Mouse (Mus musculus) limb, embryonic 13.5 days (tissue): Measurements from ENCODE around the gene Vmn1r21. TPM values are rescaled to one million over a fixed set of nuclear protein-coding genes. Genes with fewer than 3 reads are reported as not detected.

Source experiments
- ATAC-seq: fragments of 200-750 bp; cut with Nextera tagmentation; 2 replicates; pipeline ENCODE4 v1.8.0; 2017; ENCODE audit warnings: low read depth, moderate number of reproducible peaks, moderate TSS enrichment; ENCODE audit not compliant: low FRiP score
- H3K27ac ChIP-seq: fragments of 300-500 bp; sonication (generic); 2 replicates; pipeline ENCODE4 v1.5.1; 2015; ENCODE audit warnings: inconsistent platforms, mild to moderate bottlenecking, moderate library complexity
- H3K27me3 ChIP-seq: fragments of 300-500 bp; sonication (generic); 2 replicates; pipeline ENCODE4 v1.6.1; 2015; ENCODE audit warnings: mild to moderate bottlenecking, inconsistent platforms
- H3K36me3 ChIP-seq: fragments of 300-500 bp; sonication (generic); 2 replicates; pipeline ENCODE4 v1.6.1; 2015; ENCODE audit warnings: inconsistent platforms, mild to moderate bottlenecking, moderate library complexity
- H3K4me1 ChIP-seq: fragments of 300-500 bp; sonication (generic); 2 replicates; pipeline ENCODE4 v1.6.1; 2015; ENCODE audit warnings: inconsistent platforms
- H3K4me2 ChIP-seq: fragments of 300-500 bp; sonication (generic); replicated peaks from 2 replicates; pipeline ENCODE4 v1.6.1; 2015; ENCODE audit warnings: inconsistent platforms, mild to moderate bottlenecking, moderate library complexity
- H3K4me3 ChIP-seq: fragments of 300-500 bp; sonication (generic); 2 replicates; pipeline ENCODE4 v1.5.1; 2015; ENCODE audit warnings: moderate library complexity, mild to moderate bottlenecking, inconsistent platforms
- H3K9ac ChIP-seq: fragments of 300-500 bp; sonication (generic); 2 replicates; pipeline ENCODE4 v1.6.1; 2015; ENCODE audit warnings: mild to moderate bottlenecking, inconsistent platforms
- H3K9me3 ChIP-seq: fragments of 300-500 bp; sonication (generic); 2 replicates; pipeline ENCODE4 v1.6.1; 2016; ENCODE audit warnings: inconsistent platforms
- WGBS: fragments of 180-500 bp; shearing (Covaris S2); methylation state at CpG from one replicate; pipeline ENCODE4 v1.1.7; 2015; 5-methylcytosine and 5-hydroxymethylcytosine counted together
- polyA plus RNA-seq: library from polyadenylated mRNA; unstranded; fragments of >200 nt; fragmentation: Nextera tagmentation; extraction: Ambion mirVana; gene quantifications from 2 replicates; pipeline ENCODE4 v1.2.1, GENCODE M21; 2015

Gene Vmn1r21
- polyA plus RNA-seq, 1 experiment from 2014 or later, result not detected

DNA sequence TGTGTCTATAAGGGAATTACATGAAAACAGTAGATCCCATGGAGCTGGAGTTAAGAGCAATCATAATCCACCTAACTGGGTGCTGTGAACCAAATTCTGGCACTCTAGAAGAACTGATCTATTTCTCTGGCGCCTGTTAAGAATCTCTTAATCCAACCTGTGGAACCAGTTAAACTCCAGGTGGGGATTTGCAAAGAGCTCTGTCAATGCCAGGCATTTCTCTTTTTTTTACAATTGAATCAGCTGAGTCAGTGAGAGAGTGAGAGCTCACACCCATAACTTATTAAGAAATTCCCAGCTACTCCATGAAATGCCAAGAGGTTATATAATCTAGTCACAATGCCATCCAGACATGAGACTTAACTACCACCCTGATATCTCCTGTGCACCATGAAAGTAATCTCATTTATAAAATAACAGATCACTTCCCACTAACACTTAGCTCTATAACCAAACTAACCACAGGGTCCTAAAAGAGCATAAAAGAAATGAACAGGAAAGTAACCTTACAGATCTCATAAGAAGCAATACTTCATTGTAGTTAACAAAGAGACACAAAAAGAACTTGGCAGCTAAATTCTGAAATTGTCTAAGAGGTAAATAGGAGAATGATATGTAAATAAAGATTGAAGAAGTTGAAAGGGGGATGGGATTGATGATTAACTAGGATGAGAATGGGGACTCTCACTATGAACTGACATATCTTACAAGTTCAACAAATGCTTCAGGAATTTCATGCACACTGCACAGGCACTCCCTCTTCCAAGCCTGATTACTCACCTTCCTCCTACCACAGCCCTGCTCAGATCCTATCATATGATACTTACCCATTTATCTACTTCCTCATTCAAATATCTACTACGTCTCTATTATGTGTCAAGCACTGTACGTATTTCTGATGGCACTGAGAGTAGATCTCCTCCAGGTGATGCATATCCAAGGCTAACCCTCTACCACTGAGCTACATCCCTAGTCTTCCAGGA, 38.1 kb downstream of the Vmn1r21 start:
- 0 out of 2 replicates have a peak, but pooled peaks cover 4% of the 10 kb centered on the region for H3K4me1 ChIP-seq
- H3K9me3 ChIP-seq, result 0 out of 2 replicates have a peak, but pooled peaks cover 7% of the 10 kb centered on the region
- no peak overlapping the region for H3K4me2 ChIP-seq
- no peak for ATAC-seq
- no peak overlapping the region for H3K27ac ChIP-seq
- H3K9ac ChIP-seq, result no peak overlapping the region
- no peak overlapping the region for H3K4me3 ChIP-seq
- WGBS, result 80% methylated on average over 3 of the region's 3 CpGs
- H3K27me3 ChIP-seq, result no peaks in the 10 kb centered on the region
- H3K36me3 ChIP-seq, result peaks cover 9% of the 10 kb centered on the region; the same call in 1 of the 2 replicates

DNA sequence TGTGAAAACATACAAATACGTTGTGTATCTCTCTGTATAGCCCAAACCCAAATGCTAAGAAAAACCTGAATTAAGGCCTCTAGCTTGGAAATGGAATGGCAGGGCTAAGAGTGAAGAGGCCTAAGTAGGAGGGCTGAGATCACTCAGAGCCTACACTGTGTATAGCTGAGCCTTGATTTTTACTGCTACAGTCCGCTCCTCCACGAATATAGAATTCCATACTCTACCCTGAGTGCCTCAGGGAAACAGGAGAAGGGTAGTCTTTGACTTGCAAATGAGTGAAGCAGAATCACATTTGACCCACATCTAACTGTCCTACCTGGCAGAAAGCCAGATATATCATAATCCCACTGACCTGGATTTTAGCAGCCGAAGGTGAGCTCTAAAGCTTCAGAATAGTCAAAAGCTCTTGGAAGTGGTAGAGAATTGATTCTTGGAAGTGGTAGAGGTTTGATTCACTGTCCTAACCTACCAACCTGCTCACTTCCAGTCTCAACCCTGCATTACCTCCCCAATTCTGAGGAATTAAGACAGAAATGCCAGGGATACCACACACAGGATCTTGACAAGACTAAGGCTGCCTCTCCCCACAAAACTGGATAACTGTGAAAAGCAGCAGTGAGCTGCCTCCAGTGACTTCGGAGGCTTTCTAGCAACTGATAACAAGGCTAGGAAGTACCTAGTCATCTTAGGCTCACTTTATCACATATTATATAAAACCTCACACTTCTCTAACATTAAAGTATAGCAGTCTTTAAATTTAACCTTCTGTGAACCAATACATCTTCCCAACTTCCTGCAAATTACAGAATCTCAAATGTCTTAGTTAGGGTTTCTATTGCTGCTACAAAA, 44.7 kb downstream of the Vmn1r21 start:
- Histone ChIP-seq H3K9ac (no peak overlapping the region), H3K4me1 (no peaks in the 10 kb centered on the region), H3K4me3 (no peak overlapping the region), H3K9me3 (0 out of 2 replicates have a peak, but pooled peaks cover 7% of the 10 kb centered on the region), H3K4me2 (no peak overlapping the region), H3K27ac (no peak overlapping the region), H3K27me3 (no peaks in the 10 kb centered on the region), H3K36me3 (peaks cover 9% of the 10 kb centered on the region; the same call in 1 of the 2 replicates)
- 86% methylated on average over 5 of the region's 5 CpGs for WGBS
- ATAC-seq, result no peak

DNA sequence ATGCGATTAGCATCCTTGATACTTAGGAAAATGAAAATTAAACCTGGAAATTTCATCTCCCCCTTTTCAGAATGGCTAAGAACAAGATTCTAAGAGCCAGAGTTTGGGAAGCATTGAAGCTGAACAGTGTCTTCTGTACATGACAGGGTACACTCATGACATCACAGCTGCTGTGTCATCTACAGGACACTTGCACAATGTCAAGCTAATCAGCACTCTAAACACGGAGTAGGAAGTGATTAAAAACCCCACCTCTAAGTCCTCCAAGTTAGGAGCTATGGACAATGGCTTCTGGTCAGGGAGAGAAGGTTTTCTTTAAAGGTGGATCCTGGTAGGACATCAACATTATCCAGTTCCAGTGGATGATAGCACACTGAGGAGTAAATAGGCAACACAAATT, 47.0 kb downstream of the Vmn1r21 start:
- Histone ChIP-seq H3K36me3 (no peaks in the 10 kb centered on the region), H3K4me2 (no peak overlapping the region), H3K9me3 (no peaks in the 10 kb centered on the region), H3K27ac (no peak overlapping the region), H3K9ac (no peak overlapping the region), H3K4me1 (no peaks in the 10 kb centered on the region), H3K4me3 (no peak overlapping the region), H3K27me3 (no peaks in the 10 kb centered on the region)
- WGBS, result 78% methylated on average over 2 of the region's 2 CpGs
- ATAC-seq, result no peak

DNA sequence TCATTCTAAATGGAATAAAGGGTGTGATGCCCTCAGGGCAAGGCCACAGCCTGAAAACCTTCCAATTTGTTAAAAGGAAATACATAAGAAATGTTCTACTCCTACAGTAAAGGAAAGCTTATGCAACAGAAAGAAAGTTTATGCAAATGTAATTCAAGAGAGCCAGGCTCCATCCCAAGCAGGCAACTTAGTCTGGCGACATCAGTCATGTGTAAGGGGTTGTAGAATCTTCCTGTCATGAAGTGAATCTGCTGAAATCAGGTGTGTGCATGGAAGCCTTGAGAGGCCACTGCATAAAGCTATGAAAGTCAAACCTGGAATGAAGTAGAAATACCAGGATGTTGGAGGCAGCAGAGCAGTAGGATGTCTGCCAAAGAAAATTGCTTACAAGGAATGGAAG, 51.2 kb downstream of the Vmn1r21 start:
- WGBS, result 92% methylated on average over 1 of the region's 1 CpGs
- no peak overlapping the region for H3K4me2 ChIP-seq
- no peak overlapping the region for H3K27ac ChIP-seq
- H3K9ac ChIP-seq, result no peak overlapping the region
- no peaks in the 10 kb centered on the region for H3K9me3 ChIP-seq
- H3K36me3 ChIP-seq, result no peaks in the 10 kb centered on the region
- no peaks in the 10 kb centered on the region for H3K27me3 ChIP-seq
- H3K4me3 ChIP-seq, result no peak overlapping the region
- H3K4me1 ChIP-seq, result no peaks in the 10 kb centered on the region
- no peak for ATAC-seq

DNA sequence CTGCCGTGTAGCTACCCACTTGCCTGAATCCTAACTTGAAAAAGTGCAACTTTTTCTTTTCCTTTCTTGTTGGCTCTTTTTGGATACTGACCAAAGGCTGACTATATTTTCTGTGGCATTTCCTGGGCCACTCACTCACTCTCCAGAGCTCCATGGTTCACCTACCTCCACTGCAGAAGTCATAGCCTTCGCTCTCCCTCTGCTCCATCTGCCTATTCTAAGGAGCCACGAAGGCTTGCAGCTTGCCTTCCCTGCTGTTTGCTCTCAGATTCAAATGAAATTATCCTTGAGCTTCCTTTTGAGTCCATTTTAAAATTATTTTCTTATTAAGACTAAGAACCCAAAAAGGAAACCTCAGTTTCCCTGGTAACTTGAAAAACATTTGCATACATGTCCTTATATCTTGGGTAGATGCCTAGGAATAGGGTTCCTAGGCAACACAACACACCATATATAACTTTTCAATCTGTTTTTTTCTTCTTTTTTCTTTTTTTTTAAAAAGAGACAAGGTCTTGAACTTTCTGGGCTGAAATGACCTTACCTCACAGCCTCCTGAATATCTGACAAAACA, 53.2 kb downstream of the Vmn1r21 start:
- 86% methylated on average over 3 of the region's 3 CpGs for WGBS
- H3K9ac ChIP-seq, result no peak overlapping the region
- H3K27me3 ChIP-seq, result no peaks in the 10 kb centered on the region
- no peak overlapping the region for H3K4me3 ChIP-seq
- no peaks in the 10 kb centered on the region for H3K9me3 ChIP-seq
- no peak overlapping the region for H3K27ac ChIP-seq
- no peak overlapping the region for H3K4me2 ChIP-seq
- no peaks in the 10 kb centered on the region for H3K36me3 ChIP-seq
- H3K4me1 ChIP-seq, result no peaks in the 10 kb centered on the region
- no peak for ATAC-seq

DNA sequence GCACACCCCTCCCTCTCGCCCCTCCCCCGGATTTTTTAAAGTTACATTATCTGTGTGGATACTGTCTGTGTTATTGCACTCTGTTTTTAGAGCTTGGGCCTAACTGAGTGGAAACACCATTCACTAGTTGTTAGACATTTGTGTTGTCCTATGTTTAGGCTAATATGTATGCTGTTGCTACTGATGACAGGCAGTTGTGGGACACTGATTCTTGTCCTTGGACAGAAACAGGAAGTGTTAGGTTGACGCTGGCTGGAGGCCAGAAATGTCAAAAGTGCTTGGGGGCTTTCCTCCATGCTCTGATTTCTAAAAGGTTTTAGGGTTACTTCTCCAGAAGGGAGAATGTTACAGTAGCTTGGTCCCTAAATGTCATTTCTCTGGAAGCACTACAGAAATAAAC, 54.3 kb downstream of the Vmn1r21 start:
- no peak overlapping the region for H3K4me3 ChIP-seq
- no peak for ATAC-seq
- H3K9ac ChIP-seq, result no peak overlapping the region

More for the DNA sequence above, 54.3 kb downstream of the Vmn1r21 start:
- no peaks in the 10 kb centered on the region for H3K9me3 ChIP-seq
- H3K4me2 ChIP-seq, result no peak overlapping the region
- H3K27ac ChIP-seq, result no peak overlapping the region
- no peaks in the 10 kb centered on the region for H3K4me1 ChIP-seq
- WGBS, result 65% methylated on average over 3 of the region's 3 CpGs
- no peaks in the 10 kb centered on the region for H3K36me3 ChIP-seq
- no peaks in the 10 kb centered on the region for H3K27me3 ChIP-seq

Other genes starting within 250 kb of the Vmn1r21 start
- 16.8 and 17.0 TPM in 2 replicates for gene Pyurf, start 158.3 kb downstream of the Vmn1r21 start, polyA plus RNA-seq
- gene Lancl2, start 147.8 kb downstream of the Vmn1r21 start, polyA plus RNA-seq, result 30.8 and 32.8 TPM in 2 replicates
- 59.7 and 61.3 TPM in 2 replicates for gene Vopp1, start 25.2 kb downstream of the Vmn1r21 start, polyA plus RNA-seq
- gene Vmn1r22, start 57.7 kb upstream of the Vmn1r21 start, polyA plus RNA-seq, result not detected in 2 replicates
- not detected in 2 replicates for gene Vmn1r23, start 76.5 kb upstream of the Vmn1r21 start, polyA plus RNA-seq
- not detected in 2 replicates for gene Vmn1r24, start 111.2 kb upstream of the Vmn1r21 start, polyA plus RNA-seq
- gene Vmn1r25, start 130.5 kb upstream of the Vmn1r21 start, polyA plus RNA-seq, result not detected in 2 replicates
- gene Vmn1r26, start 164.8 kb upstream of the Vmn1r21 start, polyA plus RNA-seq, result not detected in 2 replicates